Mouse (Mus musculus): ENCODE results near the gene Lrmp. TPM values are rescaled to one million over a fixed set of nuclear protein-coding genes. Genes with fewer than 3 reads are reported as not detected.
"Not testable (repeated sequence)": the region's sequence is repeated elsewhere in the genome, so short reads cannot be mapped to it uniquely, and the experiment has no call there.

The Lrmp gene
- polyA plus RNA-seq, 1 experiment = 124 TPM

DNA sequence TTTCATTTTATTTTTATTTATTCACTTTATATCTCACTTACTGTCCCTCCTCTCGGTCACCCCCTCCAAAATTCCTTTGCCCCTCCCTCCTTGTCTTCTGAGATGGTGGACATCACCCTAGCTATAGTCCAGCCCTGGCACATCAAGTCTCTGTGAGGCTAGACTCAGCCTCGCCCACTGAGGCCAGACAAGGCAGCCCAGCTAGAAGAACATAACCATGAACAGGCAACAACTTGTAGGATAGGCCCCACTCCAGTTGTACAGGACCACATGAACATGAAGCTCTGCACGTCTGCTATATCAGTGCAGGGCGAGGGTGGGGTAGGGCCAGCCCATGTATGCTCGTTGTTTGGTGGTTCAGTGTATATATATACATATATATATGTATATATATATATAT, 16.5 kb downstream of the Lrmp start:
- peaks cover 24% of the 10 kb centered on the region for H3K4me1 ChIP-seq (ENCODE audit: control insufficient read depth, insufficient read depth, low read length)
- no peak overlapping the region for H3K4me3 ChIP-seq (ENCODE audit: insufficient read depth, low read length)
- TF ChIP-seq POLR2A (IDR thresholded peaks at IDR 0.05; ENCODE audit: borderline replicate concordance, low read depth, low read length) (no peak), CTCF (IDR thresholded peaks at IDR 0.05; ENCODE audit: low read depth, low read length) (no peak)
- H3K27ac ChIP-seq (ENCODE audit: insufficient read depth, low read depth, low read length) = no peak overlapping the region

- not testable (repeated sequence) for H3K27ac ChIP-seq (ENCODE audit: insufficient read depth, low read depth, low read length); H3K4me3 ChIP-seq (ENCODE audit: insufficient read depth, low read length)
- H3K4me1 ChIP-seq (ENCODE audit: control insufficient read depth, insufficient read depth, low read length) = peaks cover 30% of the 10 kb centered on the region
These were observed 17.5 kb downstream of the Lrmp start for GRCm38 (mm10) chr6:145132969-145133368.

- Histone ChIP-seq H3K4me1 (ENCODE audit: control insufficient read depth, insufficient read depth, low read length) (peaks cover 36% of the 10 kb centered on the region), H3K27ac (ENCODE audit: insufficient read depth, low read depth, low read length) (no peak overlapping the region), H3K4me3 (ENCODE audit: insufficient read depth, low read length) (no peak overlapping the region)
- no peak for TF ChIP-seq POLR2A (IDR thresholded peaks at IDR 0.05; ENCODE audit: borderline replicate concordance, low read depth, low read length)
- TF ChIP-seq CTCF (IDR thresholded peaks at IDR 0.05; ENCODE audit: low read depth, low read length) = no peak
These were observed 19.8 kb downstream of the Lrmp start for GRCm38 (mm10) chr6:145135295-145135694.

DNA sequence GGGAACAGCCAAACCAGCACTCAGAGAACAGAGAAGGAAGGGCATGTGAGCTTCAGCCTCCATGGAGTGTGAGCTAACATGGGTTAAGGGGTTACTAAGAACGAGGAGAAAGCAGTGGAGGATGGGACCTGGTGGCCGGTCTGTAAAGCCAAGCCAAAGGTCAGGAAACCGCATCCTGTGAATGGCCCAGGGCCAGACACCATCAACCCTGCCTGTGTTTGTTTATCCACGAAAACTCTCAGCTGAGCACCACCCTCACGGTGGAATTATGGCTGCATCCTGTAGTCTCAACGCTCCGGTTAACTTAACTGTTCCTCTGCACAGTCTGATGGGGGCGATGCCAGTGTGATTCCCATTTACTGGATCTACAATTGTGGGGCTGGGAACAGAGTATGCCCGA, 20.4 kb downstream of the Lrmp start:
- Histone ChIP-seq H3K4me1 (ENCODE audit: control insufficient read depth, insufficient read depth, low read length) (peaks cover 39% of the 10 kb centered on the region), H3K4me3 (ENCODE audit: insufficient read depth, low read length) (no peak overlapping the region)

DNA sequence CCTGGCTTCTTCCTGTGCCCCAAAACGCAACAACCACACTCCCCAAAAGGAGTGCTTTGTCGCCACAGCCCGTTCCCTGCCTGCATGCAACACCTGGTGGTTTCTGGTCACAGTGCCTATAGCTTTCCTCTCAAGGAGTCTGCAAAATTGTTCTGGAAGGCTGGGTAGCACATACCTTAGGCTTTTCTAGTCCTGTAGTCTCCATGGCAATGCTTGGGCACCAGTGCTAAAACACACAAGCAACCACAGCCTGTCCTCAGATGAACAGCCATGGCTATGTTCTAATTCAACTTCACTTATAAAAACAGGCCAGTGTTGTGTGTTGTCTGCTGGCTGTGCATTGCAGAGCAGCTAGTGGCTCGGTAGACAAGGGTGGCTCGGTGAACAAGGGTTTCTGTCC, 21.4 kb downstream of the Lrmp start:
- TF ChIP-seq POLR2A (IDR thresholded peaks at IDR 0.05; ENCODE audit: borderline replicate concordance, low read depth, low read length) (no peak), CTCF (IDR thresholded peaks at IDR 0.05; ENCODE audit: low read depth, low read length) (no peak)

More for the DNA sequence above, 20.4 kb downstream of the Lrmp start:
- TF ChIP-seq POLR2A (IDR thresholded peaks at IDR 0.05; ENCODE audit: borderline replicate concordance, low read depth, low read length) (no peak), CTCF (IDR thresholded peaks at IDR 0.05; ENCODE audit: low read depth, low read length) (no peak)
- no peak overlapping the region for H3K27ac ChIP-seq (ENCODE audit: insufficient read depth, low read depth, low read length)

DNA sequence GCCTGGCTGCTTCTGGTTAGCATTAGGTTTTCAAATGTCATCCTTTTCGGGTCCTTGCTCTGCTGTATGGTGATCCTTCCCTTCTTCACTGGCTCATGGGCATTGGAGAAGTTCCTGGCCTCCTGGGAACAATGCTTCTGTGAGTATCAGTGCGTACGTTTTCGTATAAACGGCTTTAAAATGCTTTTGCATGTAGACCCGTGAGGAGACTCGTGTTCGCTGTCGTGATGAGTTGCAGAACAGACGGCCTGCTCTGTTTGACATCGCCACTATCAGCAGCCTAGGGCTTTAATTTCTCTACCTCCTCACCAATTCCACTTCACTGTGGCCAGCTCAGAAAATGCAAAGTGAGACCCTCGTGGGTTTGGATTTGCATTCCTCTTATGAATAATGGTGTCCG, 23.8 kb downstream of the Lrmp start:
- H3K4me3 ChIP-seq (ENCODE audit: insufficient read depth, low read length) = no peak overlapping the region
- H3K27ac ChIP-seq (ENCODE audit: insufficient read depth, low read depth, low read length) = peak overlapping the region; percentile 89
- peaks cover 50% of the 10 kb centered on the region for H3K4me1 ChIP-seq (ENCODE audit: control insufficient read depth, insufficient read depth, low read length)
- no peak for TF ChIP-seq POLR2A (IDR thresholded peaks at IDR 0.05; ENCODE audit: borderline replicate concordance, low read depth, low read length)
- TF ChIP-seq CTCF (IDR thresholded peaks at IDR 0.05; ENCODE audit: low read depth, low read length) = no peak

More for the DNA sequence above, 21.4 kb downstream of the Lrmp start:
- Histone ChIP-seq H3K4me3 (ENCODE audit: insufficient read depth, low read length) (no peak overlapping the region), H3K27ac (ENCODE audit: insufficient read depth, low read depth, low read length) (no peak overlapping the region), H3K4me1 (ENCODE audit: control insufficient read depth, insufficient read depth, low read length) (peaks cover 49% of the 10 kb centered on the region)

DNA sequence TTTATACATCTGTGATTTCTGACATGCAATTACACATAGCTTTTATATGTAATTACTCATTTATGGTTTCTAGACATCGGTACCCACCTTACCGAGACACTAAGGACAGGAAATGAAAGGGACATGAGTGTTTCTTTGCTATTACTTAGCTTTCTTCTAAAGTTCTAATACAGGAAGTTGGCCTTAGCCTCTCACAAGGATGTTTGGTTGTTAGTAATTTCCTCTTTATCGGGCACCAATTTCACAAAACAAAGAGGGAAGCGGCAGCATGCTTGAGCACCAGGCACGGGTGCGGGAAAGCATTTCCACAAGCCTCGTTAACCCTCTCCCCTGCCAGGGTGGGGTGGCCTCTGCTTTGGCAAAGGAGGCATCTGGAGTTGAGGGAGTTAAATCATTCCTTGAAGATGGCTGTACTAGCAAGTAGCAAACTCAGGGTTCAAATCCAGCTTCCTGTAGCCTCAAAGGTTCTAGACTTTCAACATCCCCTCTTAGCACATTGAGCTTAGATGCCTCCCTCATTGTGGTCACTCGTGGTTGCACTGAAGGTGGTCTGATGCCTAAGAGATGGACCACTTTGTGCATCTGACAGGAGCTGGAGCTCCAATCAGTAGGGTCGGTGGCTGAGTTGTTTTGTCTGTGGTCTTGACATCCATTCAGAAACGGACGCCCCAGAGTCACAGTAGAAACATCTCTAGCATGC, 24.5 kb downstream of the Lrmp start:
- Histone ChIP-seq H3K27ac (ENCODE audit: insufficient read depth, low read depth, low read length) (peak overlapping the region; percentile 89), H3K4me1 (ENCODE audit: control insufficient read depth, insufficient read depth, low read length) (peaks cover 50% of the 10 kb centered on the region), H3K4me3 (ENCODE audit: insufficient read depth, low read length) (no peak overlapping the region)
- no peak for TF ChIP-seq POLR2A (IDR thresholded peaks at IDR 0.05; ENCODE audit: borderline replicate concordance, low read depth, low read length)
- no peak for TF ChIP-seq CTCF (IDR thresholded peaks at IDR 0.05; ENCODE audit: low read depth, low read length)

DNA sequence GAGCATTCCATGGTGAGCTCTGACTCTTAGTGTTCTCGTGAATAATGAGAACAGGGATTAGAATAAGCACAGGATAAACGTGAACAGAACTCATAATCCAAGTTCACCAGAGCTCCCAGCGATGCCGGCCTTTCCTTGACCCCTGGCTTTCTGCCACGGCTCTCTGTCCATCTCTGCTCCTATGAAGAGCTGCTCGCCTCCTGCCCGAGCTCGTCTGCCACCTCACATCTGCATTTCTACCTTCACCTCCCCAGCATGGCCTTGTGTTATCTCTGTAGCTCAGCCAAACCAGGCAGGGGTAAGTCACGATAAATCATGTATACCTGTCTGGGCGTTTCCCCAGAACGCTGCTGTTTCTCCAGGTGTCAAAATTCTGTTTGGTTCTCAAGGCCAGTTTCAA, 25.3 kb downstream of the Lrmp start:
- Histone ChIP-seq H3K4me3 (ENCODE audit: insufficient read depth, low read length) (no peak overlapping the region), H3K27ac (ENCODE audit: insufficient read depth, low read depth, low read length) (peak overlapping the region; percentile 89), H3K4me1 (ENCODE audit: control insufficient read depth, insufficient read depth, low read length) (peaks cover 50% of the 10 kb centered on the region)
- TF ChIP-seq CTCF (IDR thresholded peaks at IDR 0.05; ENCODE audit: low read depth, low read length) = no peak
- no peak for TF ChIP-seq POLR2A (IDR thresholded peaks at IDR 0.05; ENCODE audit: borderline replicate concordance, low read depth, low read length)

DNA sequence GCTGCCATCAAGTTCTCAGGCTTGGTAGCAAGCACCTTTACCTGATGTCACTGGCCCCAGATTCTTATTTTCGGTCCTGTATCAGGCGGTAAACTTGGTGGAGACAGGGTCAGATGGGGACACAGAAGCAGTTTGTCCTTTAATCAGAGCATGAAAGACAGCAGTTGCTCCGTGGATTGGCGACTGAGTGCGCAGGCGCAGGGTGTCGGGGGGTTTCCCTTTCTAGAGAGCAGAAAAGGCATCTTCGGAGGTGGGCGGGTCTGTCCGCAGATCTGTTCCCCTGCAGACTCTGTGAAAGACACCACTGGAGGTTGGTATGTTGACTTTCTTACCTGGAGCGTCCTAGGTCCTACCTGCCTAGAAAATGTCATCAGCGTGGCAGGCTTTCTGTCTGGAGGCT, 26.4 kb downstream of the Lrmp start:
- no peak overlapping the region for H3K4me3 ChIP-seq (ENCODE audit: insufficient read depth, low read length)
- peaks cover 50% of the 10 kb centered on the region for H3K4me1 ChIP-seq (ENCODE audit: control insufficient read depth, insufficient read depth, low read length)
- TF ChIP-seq POLR2A (IDR thresholded peaks at IDR 0.05; ENCODE audit: borderline replicate concordance, low read depth, low read length) (no peak), CTCF (IDR thresholded peaks at IDR 0.05; ENCODE audit: low read depth, low read length) (no peak)
- H3K27ac ChIP-seq (ENCODE audit: insufficient read depth, low read depth, low read length) = no peak overlapping the region

- TF ChIP-seq POLR2A (IDR thresholded peaks at IDR 0.05; ENCODE audit: borderline replicate concordance, low read depth, low read length) = no peak
- TF ChIP-seq CTCF (IDR thresholded peaks at IDR 0.05; ENCODE audit: low read depth, low read length) = no peak
- no peak overlapping the region for H3K4me3 ChIP-seq (ENCODE audit: insufficient read depth, low read length)
- H3K4me1 ChIP-seq (ENCODE audit: control insufficient read depth, insufficient read depth, low read length) = peaks cover 36% of the 10 kb centered on the region
- no peak overlapping the region for H3K27ac ChIP-seq (ENCODE audit: insufficient read depth, low read depth, low read length)
These were observed 29.7 kb downstream of the Lrmp start for GRCm38 (mm10) chr6:145145173-145145572.

Measured in bone marrow macrophage, adult 2 months (primary cell).